Mouse (Mus musculus): ENCODE measurements at regions not wholly inside any gene's neighbourhood (a gene's known extent, or its start where the extent isn't known, plus 50 kb on each side); places are given as distances from the start of the nearest gene placed in this dataset.

DNA sequence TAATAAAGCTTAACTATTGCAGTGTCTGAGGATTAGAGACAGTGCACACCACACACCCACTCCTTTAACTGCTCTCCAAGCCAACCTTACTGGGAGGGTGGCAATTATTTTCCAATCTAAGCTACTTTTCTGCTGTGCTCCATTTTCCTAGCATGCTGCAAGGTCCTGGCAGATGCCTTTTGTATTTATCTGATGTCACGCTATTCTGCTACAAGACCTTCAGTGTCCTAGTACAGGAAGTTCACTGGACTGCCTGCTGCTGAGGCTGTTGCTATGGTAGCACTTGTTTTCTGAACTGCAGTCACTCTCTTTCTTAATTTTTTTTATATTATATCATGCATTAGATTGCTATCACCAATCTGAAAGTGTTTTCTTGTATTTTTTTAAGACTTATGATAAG is 319.7 kb upstream of the Itga1 start:
- 35% methylated on average over 1 of the region's 1 CpGs for WGBS
- no peaks in the 10 kb centered on the region for H3K27me3 ChIP-seq (replicated peaks; ENCODE audit: insufficient read depth, low read length)
- no peak overlapping the region for H3K9ac ChIP-seq (replicated peaks; ENCODE audit: low read depth)
- ATAC-seq (no peak), DNase-seq (ENCODE audit: low spot score) (no peak)
- no peak overlapping the region for H3K4me3 ChIP-seq (ENCODE audit: low read depth, low read length)
- H3K9me3 ChIP-seq (ENCODE audit: low read length): no peaks in the 10 kb centered on the region
- H3K4me2 ChIP-seq (replicated peaks; ENCODE audit: low read depth, low read length): no peak overlapping the region
- no peaks in the 10 kb centered on the region for H3K36me3 ChIP-seq (ENCODE audit: insufficient read depth, low read length)
- H3K27ac ChIP-seq (ENCODE audit: low read length): no peak overlapping the region
- TF ChIP-seq CTCF (IDR thresholded peaks at IDR 0.05) (no peak), EP300 (IDR thresholded peaks at IDR 0.05) (no peak)
- H3K4me1 ChIP-seq (ENCODE audit: insufficient read depth, low read depth, low read length): no peaks in the 10 kb centered on the region

DNA sequence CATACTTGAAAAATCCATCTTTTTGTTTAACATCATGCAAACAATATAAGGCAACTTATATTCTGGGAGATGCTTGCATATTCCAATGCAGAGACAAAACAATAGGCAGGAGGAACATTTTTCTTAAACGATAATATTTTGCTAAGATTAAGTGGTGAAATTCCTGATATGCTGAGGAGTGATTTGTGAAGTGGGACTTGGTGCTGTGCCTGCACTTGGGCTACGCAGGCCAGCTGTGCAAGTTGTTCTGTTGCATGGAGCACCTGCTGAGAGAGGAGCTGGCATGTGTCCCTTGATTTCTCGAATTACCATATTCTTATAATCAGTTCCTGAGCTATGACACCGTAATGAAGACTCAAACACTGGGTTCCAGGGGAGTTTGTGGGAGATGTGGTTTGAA is 316.1 kb upstream of the Itga1 start:
- no peak for TF ChIP-seq EP300 (IDR thresholded peaks at IDR 0.05)
- no peak for TF ChIP-seq CTCF (IDR thresholded peaks at IDR 0.05)
- H3K9me3 ChIP-seq (ENCODE audit: low read length): no peaks in the 10 kb centered on the region
- H3K4me1 ChIP-seq (ENCODE audit: insufficient read depth, low read depth, low read length): no peaks in the 10 kb centered on the region
- H3K4me3 ChIP-seq (ENCODE audit: low read depth, low read length): no peak overlapping the region
- no peaks in the 10 kb centered on the region for H3K36me3 ChIP-seq (ENCODE audit: insufficient read depth, low read length)
- no peak for ATAC-seq
- H3K4me2 ChIP-seq (replicated peaks; ENCODE audit: low read depth, low read length): no peak overlapping the region
- no peak for DNase-seq (ENCODE audit: low spot score)
- no peaks in the 10 kb centered on the region for H3K27me3 ChIP-seq (replicated peaks; ENCODE audit: insufficient read depth, low read length)
- 64% methylated on average over 4 of the region's 4 CpGs for WGBS
- H3K9ac ChIP-seq (replicated peaks; ENCODE audit: low read depth): no peak overlapping the region
- H3K27ac ChIP-seq (ENCODE audit: low read length): no peak overlapping the region

DNA sequence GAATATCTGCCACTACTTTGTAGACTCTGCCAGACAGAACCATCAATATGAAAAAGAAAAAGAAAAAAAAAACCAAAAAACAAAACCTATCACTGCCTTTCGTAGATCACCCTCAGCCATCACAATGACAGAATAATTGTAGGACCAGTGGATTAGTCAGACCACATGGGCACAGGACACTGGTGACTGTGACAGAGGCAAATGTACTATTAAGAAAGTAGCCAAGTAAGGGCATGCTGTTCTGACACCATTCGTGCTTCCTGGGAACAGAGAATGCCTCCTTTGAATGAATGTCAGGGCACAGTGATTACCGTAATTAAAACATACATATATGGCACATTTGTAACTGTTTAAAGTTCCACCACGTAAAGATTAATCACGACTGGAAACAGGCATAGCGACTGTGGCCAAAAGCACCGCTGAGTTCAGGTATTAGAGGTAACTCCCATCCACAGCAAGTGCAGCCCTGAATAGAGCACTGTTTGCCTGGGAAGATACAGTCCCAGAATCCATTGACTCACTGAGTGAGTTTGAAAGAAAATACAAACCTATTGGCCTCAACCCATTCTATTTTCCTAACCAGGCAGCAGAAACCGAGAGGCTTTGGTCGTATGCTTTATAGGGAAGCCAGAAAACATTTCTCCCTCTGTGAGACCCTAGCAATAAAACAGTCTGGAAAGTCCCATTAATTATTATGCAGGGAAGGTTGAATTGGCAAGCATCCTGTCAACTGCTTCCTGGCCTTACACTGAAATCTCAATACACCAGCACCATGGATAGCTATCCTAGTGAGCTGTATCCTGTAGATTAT is 312.2 kb upstream of the Itga1 start:
- WGBS: 69% methylated on average over 9 of the region's 9 CpGs
- Histone ChIP-seq H3K9me3 (ENCODE audit: low read length) (no peaks in the 10 kb centered on the region), H3K36me3 (ENCODE audit: insufficient read depth, low read length) (no peaks in the 10 kb centered on the region), H3K4me3 (ENCODE audit: low read depth, low read length) (no peak overlapping the region), H3K4me1 (ENCODE audit: insufficient read depth, low read depth, low read length) (no peaks in the 10 kb centered on the region), H3K9ac (replicated peaks; ENCODE audit: low read depth) (no peak overlapping the region), H3K27me3 (replicated peaks; ENCODE audit: insufficient read depth, low read length) (no peaks in the 10 kb centered on the region), H3K4me2 (replicated peaks; ENCODE audit: low read depth, low read length) (no peak overlapping the region), H3K27ac (ENCODE audit: low read length) (no peak overlapping the region)
- TF ChIP-seq CTCF (IDR thresholded peaks at IDR 0.05) (no peak), EP300 (IDR thresholded peaks at IDR 0.05) (no peak)
- no peak for DNase-seq (ENCODE audit: low spot score)
- no peak for ATAC-seq

DNA sequence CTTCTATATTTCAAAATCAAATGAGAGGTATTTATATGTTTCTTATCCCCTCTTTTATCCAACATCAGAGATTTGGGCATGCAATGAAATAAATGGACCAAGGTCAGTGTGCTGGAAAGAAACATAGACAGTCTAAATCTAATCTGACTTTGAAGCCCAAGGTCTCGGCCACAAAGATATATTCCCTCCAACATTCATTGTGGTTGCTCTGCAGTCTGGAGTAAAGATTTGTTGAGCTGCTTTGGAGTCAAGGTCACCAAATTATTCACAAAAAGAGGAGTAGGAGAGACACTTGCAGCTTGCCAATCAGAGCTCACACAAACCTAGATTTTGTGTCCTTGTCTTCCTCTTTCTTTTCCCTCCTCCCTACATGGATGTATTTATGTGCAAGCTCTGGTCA is 304.2 kb upstream of the Itga1 start:
- Histone ChIP-seq H3K4me1 (ENCODE audit: insufficient read depth, low read depth, low read length) (no peaks in the 10 kb centered on the region), H3K27me3 (replicated peaks; ENCODE audit: insufficient read depth, low read length) (no peaks in the 10 kb centered on the region), H3K4me3 (ENCODE audit: low read depth, low read length) (no peak overlapping the region), H3K27ac (ENCODE audit: low read length) (no peak overlapping the region), H3K4me2 (replicated peaks; ENCODE audit: low read depth, low read length) (no peak overlapping the region), H3K9ac (replicated peaks; ENCODE audit: low read depth) (no peak overlapping the region), H3K36me3 (ENCODE audit: insufficient read depth, low read length) (no peaks in the 10 kb centered on the region), H3K9me3 (ENCODE audit: low read length) (no peaks in the 10 kb centered on the region)
- no peak for DNase-seq (ENCODE audit: low spot score)
- ATAC-seq: no peak
- WGBS: 74% methylated on average over 1 of the region's 1 CpGs
- TF ChIP-seq CTCF (IDR thresholded peaks at IDR 0.05): no peak
- TF ChIP-seq EP300 (IDR thresholded peaks at IDR 0.05): no peak

DNA sequence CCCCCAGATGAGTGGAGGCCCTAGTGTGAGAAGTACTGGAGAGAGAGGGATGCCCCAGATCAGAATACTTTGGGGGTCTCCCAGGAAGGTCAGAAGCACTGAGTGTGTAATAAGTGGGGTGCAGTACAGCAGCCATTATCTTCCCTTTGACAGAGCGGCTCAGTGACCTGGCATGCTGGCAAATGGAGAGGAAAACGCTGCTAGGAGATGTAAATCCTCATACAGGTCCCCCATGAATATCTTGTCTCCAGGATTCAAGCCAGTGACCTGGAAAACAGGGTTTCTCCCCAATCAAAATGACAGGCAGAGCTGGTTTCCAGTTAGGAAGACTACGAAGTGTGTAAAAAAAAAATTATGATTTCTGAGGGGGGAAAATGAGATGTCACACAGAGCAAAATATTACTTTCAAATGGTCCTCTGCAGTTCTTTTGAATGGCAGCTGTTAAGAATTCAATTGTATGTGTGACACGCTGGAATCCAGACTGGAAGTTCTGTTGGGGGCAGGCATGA is 299.0 kb upstream of the Itga1 start:
- Histone ChIP-seq H3K4me1 (ENCODE audit: insufficient read depth, low read depth, low read length) (no peaks in the 10 kb centered on the region), H3K27ac (ENCODE audit: low read length) (no peak overlapping the region), H3K4me3 (ENCODE audit: low read depth, low read length) (no peak overlapping the region), H3K9ac (replicated peaks; ENCODE audit: low read depth) (no peak overlapping the region), H3K9me3 (ENCODE audit: low read length) (no peaks in the 10 kb centered on the region), H3K4me2 (replicated peaks; ENCODE audit: low read depth, low read length) (no peak overlapping the region), H3K36me3 (ENCODE audit: insufficient read depth, low read length) (no peaks in the 10 kb centered on the region), H3K27me3 (replicated peaks; ENCODE audit: insufficient read depth, low read length) (no peaks in the 10 kb centered on the region)
- no peak for TF ChIP-seq CTCF (IDR thresholded peaks at IDR 0.05)
- no peak for TF ChIP-seq EP300 (IDR thresholded peaks at IDR 0.05)
- ATAC-seq: no peak
- no peak for DNase-seq (ENCODE audit: low spot score)
- WGBS: 68% methylated on average over 4 of the region's 4 CpGs

DNA sequence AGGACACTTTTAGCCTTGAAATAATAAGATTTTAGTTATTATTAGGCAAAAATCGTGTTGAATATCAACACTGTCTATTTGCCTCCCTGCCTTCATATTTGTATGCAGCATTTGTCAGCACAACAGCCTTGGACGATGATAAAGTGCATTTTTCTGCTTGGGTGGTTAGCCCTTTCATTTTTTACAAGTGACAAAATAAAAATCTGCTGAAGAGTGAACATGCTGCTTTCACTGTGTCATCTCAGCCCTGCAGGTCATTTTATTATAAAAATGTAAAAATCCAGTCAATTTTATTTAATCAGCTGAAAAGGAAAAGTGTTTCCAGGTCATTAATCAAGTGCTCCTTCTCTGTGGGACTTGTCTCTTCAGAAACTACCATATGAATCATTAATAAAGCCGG is 277.9 kb upstream of the Itga1 start:
- Histone ChIP-seq H3K4me3 (ENCODE audit: low read depth, low read length) (no peak overlapping the region), H3K9ac (replicated peaks; ENCODE audit: low read depth) (no peak overlapping the region), H3K27ac (ENCODE audit: low read length) (no peak overlapping the region), H3K9me3 (ENCODE audit: low read length) (no peaks in the 10 kb centered on the region), H3K4me1 (ENCODE audit: insufficient read depth, low read depth, low read length) (no peaks in the 10 kb centered on the region), H3K27me3 (replicated peaks; ENCODE audit: insufficient read depth, low read length) (no peaks in the 10 kb centered on the region), H3K36me3 (ENCODE audit: insufficient read depth, low read length) (no peaks in the 10 kb centered on the region), H3K4me2 (replicated peaks; ENCODE audit: low read depth, low read length) (no peak overlapping the region)
- DNase-seq (ENCODE audit: low spot score): no peak
- WGBS: 43% methylated on average over 3 of the region's 3 CpGs
- no peak for ATAC-seq
- TF ChIP-seq EP300 (IDR thresholded peaks at IDR 0.05) (no peak), CTCF (IDR thresholded peaks at IDR 0.05) (no peak)
